In the genomic region with DNA sequence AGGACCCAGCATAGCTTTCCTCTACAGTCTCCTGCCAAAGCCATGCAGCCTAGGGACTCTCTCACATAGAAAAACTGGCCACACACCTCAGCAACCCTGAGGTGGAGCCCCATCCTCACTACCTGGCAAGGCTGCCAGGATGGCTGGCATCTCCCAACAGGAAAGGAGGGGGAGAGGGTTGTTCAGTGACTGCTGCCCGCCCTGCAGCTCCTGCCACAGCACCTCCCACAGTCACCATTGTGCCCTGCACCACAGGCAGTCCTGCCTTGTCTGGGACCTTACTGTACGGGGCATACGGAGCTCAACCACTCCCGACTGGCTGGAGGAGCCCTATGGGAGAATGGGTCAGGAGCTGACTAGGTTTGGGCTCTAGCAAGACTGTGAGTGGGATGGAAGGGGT, we compare ENCODE assay signal across 19 mouse cellular contexts. TPM values are rescaled to one million over a fixed set of nuclear protein-coding genes. Genes with fewer than 3 reads are reported as not detected.
DNase-seq lines count a peak whose midpoint lies in the region; ATAC-seq and TF ChIP-seq lines count a peak whose summit lies in the region.
"Had no signal": no experiment of that assay in that cellular context is flagged by ENCODE, and none has a peak within 500 bp of the region (broad histone marks: within the 10 kb centered on the region; RNA-seq: fewer than 3 reads in every experiment).

No protein-coding gene starts in this region.

- no peak for TF ChIP-seq CTCF in hindbrain, postnatal 0 days (IDR thresholded peaks at IDR 0.05; ENCODE audit: low read depth)
- no peak for TF ChIP-seq CTCF in bone marrow, adult 2 months (IDR thresholded peaks at IDR 0.05; ENCODE audit: control insufficient read depth, insufficient read depth, low read length)

- ATAC-seq in hindbrain, postnatal 0 days, result no peak; the same call in 1 of the 2 replicates
- 0 out of 2 replicates have a peak, but pooled peaks have one; percentile 7 for ATAC-seq in erythroid progenitor cell, adult 5-6 weeks (replicated peaks; ENCODE audit: low FRiP score, poor library complexity, severe bottlenecking)
- ATAC-seq in liver, embryonic 16.5 days (ENCODE audit: low read depth), result no peak
- ATAC-seq: forebrain, embryonic 13.5 days; hindbrain, embryonic 16.5 days; intestine, embryonic 16.5 days had no signal

- H3K9ac ChIP-seq in hindbrain, postnatal 0 days (replicated peaks; ENCODE audit: low read length), result no peak overlapping the region
- peak overlapping the region; percentile 43 for H3K9ac ChIP-seq in liver, embryonic 16.5 days (ENCODE audit: low read depth, low read length)
- H3K9ac ChIP-seq: forebrain, embryonic 13.5 days had no signal

- 58% methylated on average over 4 of the region's 4 CpGs for WGBS in hindbrain, embryonic 10.5 days
- 35% methylated on average over 4 of the region's 4 CpGs for WGBS in hindbrain, postnatal 0 days
- WGBS in bone marrow, adult 2 months, result 92% methylated on average over 4 of the region's 4 CpGs
- WGBS in liver, embryonic 16.5 days (ENCODE audit: insufficient replicate concordance), result 73% methylated on average over 4 of the region's 4 CpGs

- no peaks in the 10 kb centered on the region for H3K36me3 ChIP-seq in hindbrain, embryonic 10.5 days
- H3K36me3 ChIP-seq in hindbrain, postnatal 0 days (ENCODE audit: insufficient read depth, low read length), result no peaks in the 10 kb centered on the region
- no peaks in the 10 kb centered on the region for H3K36me3 ChIP-seq in liver, embryonic 16.5 days (ENCODE audit: control insufficient read depth, insufficient read depth)

- no peaks in the 10 kb centered on the region for H3K9me3 ChIP-seq in hindbrain, embryonic 10.5 days
- H3K9me3 ChIP-seq in hindbrain, postnatal 0 days (ENCODE audit: low read length), result no peaks in the 10 kb centered on the region
- no peaks in the 10 kb centered on the region for H3K9me3 ChIP-seq in liver, embryonic 16.5 days (replicated peaks; ENCODE audit: control insufficient read depth, low read length)
- H3K9me3 ChIP-seq: forebrain, embryonic 13.5 days had no signal

- TF ChIP-seq POLR2A in bone marrow, adult 2 months (IDR thresholded peaks at IDR 0.05; ENCODE audit: borderline replicate concordance, control insufficient read depth, low read depth, low read length), result no peak

- H3K4me1 ChIP-seq in hindbrain, embryonic 10.5 days (replicated peaks), result peaks cover 56% of the 10 kb centered on the region
- peaks cover 22% of the 10 kb centered on the region for H3K4me1 ChIP-seq in hindbrain, postnatal 0 days (ENCODE audit: insufficient read depth, low read length)
- no peaks in the 10 kb centered on the region; the same call in 1 of the 2 replicates for H3K4me1 ChIP-seq in bone marrow, adult 2 months (ENCODE audit: control insufficient read depth, insufficient read depth, low read length)
- peaks cover 50% of the 10 kb centered on the region for H3K4me1 ChIP-seq in liver, embryonic 16.5 days (ENCODE audit: control insufficient read depth, low read depth, low read length)

- H3K27me3 ChIP-seq in hindbrain, embryonic 10.5 days (ENCODE audit: insufficient read depth, poor library complexity, severe bottlenecking), result peaks cover 13% of the 10 kb centered on the region
- H3K27me3 ChIP-seq in hindbrain, postnatal 0 days (ENCODE audit: insufficient read depth, low read length), result no peaks in the 10 kb centered on the region
- H3K27me3 ChIP-seq in liver, embryonic 16.5 days (ENCODE audit: control insufficient read depth, insufficient read depth, low read depth, low read length), result no peaks in the 10 kb centered on the region
- H3K27me3 ChIP-seq: forebrain, embryonic 13.5 days had no signal

- no peak overlapping the region for H3K4me3 ChIP-seq in hindbrain, embryonic 10.5 days
- H3K4me3 ChIP-seq in hindbrain, postnatal 0 days (ENCODE audit: low read length), result no peak overlapping the region
- no peak overlapping the region for H3K4me3 ChIP-seq in bone marrow, adult 2 months (replicated peaks; ENCODE audit: control insufficient read depth, low read depth, low read length)
- no peak overlapping the region for H3K4me3 ChIP-seq in liver, embryonic 16.5 days (ENCODE audit: low read depth, low read length)
- H3K4me3 ChIP-seq: forebrain, embryonic 13.5 days; left cerebral cortex, adult 2 months had no signal

- no peak for DNase-seq in hindbrain, embryonic 10.5 days (ENCODE audit: low spot score)
- DNase-seq in hindbrain, postnatal 0 days (ENCODE audit: low spot score), result no peak
- DNase-seq in adrenal gland, adult (ENCODE audit: inconsistent age in 2 of 2, low spot score in 1 of 2), result no peak
- DNase-seq in right cerebral cortex, postnatal 10 days (ENCODE audit: low spot score in 2 of 2), result no peak
- DNase-seq: adrenal gland, postnatal 25 days; cerebellum, adult 11 months; heart, adult 11 months; kidney, postnatal 36 days; lung, adult 18-20 months; lung, postnatal 14 days had no signal

- H3K27ac ChIP-seq in hindbrain, embryonic 10.5 days, result peak overlapping the region; percentile 35; the same call in 1 of the 2 replicates
- no peak overlapping the region for H3K27ac ChIP-seq in hindbrain, postnatal 0 days
- peak overlapping the region; percentile 46 for H3K27ac ChIP-seq in bone marrow, adult 2 months (ENCODE audit: control insufficient read depth, insufficient read depth, low read depth, low read length, poor library complexity)
- peak overlapping the region; percentile 93 for H3K27ac ChIP-seq in liver, embryonic 16.5 days (ENCODE audit: low read length)
- H3K27ac ChIP-seq: forebrain, embryonic 13.5 days; left cerebral cortex, adult 2 months had no signal

- no peak overlapping the region for H3K4me2 ChIP-seq in hindbrain, postnatal 0 days (ENCODE audit: low read depth, low read length)
- no peak overlapping the region; the same call in 1 of the 2 replicates for H3K4me2 ChIP-seq in liver, embryonic 16.5 days (ENCODE audit: low read depth, low read length)
- H3K4me2 ChIP-seq: forebrain, embryonic 13.5 days; heart, embryonic 11.5 days; midbrain, embryonic 11.5 days had no signal

RNA-seq across cellular contexts. Expression of gene Mgll, which starts 57.7 kb away (rescaled TPM):
- 4.3 and 10.2 TPM in 2 replicates for polyA plus RNA-seq in hindbrain, embryonic 10.5 days (2016; fragmentation: Nextera tagmentation; extraction: Ambion mirVana)
- total RNA-seq in hindbrain, postnatal 0 days (2014; rRNA removed), result 105 and 126 TPM in 2 replicates
- 148 and 158 TPM in 2 replicates for polyA plus RNA-seq in hindbrain, postnatal 0 days (2015; fragmentation: Nextera tagmentation; extraction: Ambion mirVana)
- polyA plus RNA-seq in bone marrow, adult 2 months (2011; ENCODE audit: insufficient read depth, insufficient read length, low replicate concordance, missing spikeins), result 55.1 and 57.9 TPM in 2 replicates
- total RNA-seq in erythroid progenitor cell, adult 5-6 weeks (2015; ENCODE audit: low replicate concordance), result 114 and 119 TPM in 2 replicates
- 92.5 and 112 TPM in 2 replicates for total RNA-seq in erythroid progenitor cell, adult 5-6 weeks (2017; ENCODE audit: low replicate concordance)
- polyA plus RNA-seq in liver, embryonic 16.5 days (2015; fragmentation: Nextera tagmentation; extraction: Ambion mirVana), result 62.3 and 62.4 TPM in 2 replicates

RNA-seq across cellular contexts. Expression of gene Abtb1, which starts 59.9 kb away (rescaled TPM):
- 27.2 and 27.5 TPM in 2 replicates for polyA plus RNA-seq in hindbrain, embryonic 10.5 days (2016; fragmentation: Nextera tagmentation; extraction: Ambion mirVana)
- total RNA-seq in hindbrain, postnatal 0 days (2014; rRNA removed), result 62.6 and 78.9 TPM in 2 replicates
- 31.5 and 34.8 TPM in 2 replicates for polyA plus RNA-seq in hindbrain, postnatal 0 days (2015; fragmentation: Nextera tagmentation; extraction: Ambion mirVana)
- 92.2 and 165 TPM in 2 replicates for polyA plus RNA-seq in bone marrow, adult 2 months (2011; ENCODE audit: insufficient read depth, insufficient read length, low replicate concordance, missing spikeins)
- 49.4 and 49.9 TPM in 2 replicates for total RNA-seq in erythroid progenitor cell, adult 5-6 weeks (2015; ENCODE audit: low replicate concordance)
- total RNA-seq in erythroid progenitor cell, adult 5-6 weeks (2017; ENCODE audit: low replicate concordance), result 112 and 178 TPM in 2 replicates
- 61.0 and 65.2 TPM in 2 replicates for polyA plus RNA-seq in liver, embryonic 16.5 days (2015; fragmentation: Nextera tagmentation; extraction: Ambion mirVana)
